Mouse (Mus musculus): Measurements from ENCODE around the gene Sash1. TPM values are rescaled to one million over a fixed set of nuclear protein-coding genes. Genes with fewer than 3 reads are reported as not detected.
A peak's percentile ranks its signal among the peaks of the same experiment; 100 is the strongest.

Gene Sash1
- polyA plus RNA-seq, 1 experiment from 2014 or later: 1.3 TPM

DNA sequence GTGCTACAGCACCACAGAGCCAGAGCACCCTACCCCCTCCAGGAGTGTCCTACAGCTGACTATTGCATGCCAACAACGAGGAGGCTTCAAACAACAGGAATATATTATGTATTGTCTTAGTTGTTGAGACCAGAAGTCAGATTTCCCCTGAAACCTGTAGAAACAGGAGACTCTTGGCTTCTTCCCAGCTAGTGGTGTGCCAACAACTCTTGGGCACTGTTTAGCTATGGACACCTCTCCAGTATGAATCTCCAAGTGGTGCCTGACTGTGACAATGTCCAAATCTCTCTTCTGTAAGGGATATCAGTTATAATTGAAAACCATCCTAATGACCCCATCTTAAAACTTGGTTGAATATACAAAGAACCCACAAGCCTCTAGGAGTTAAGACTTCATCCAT, 13.9 kb downstream of the Sash1 start:
- Histone ChIP-seq H3K4me2 (ENCODE audit: low read length) (no peak overlapping the region), H3K27ac (ENCODE audit: low read length) (no peak overlapping the region), H3K36me3 (ENCODE audit: control insufficient read depth, insufficient read depth) (no peaks in the 10 kb centered on the region), H3K27me3 (replicated peaks; ENCODE audit: control insufficient read depth, insufficient read depth, low read length) (no peaks in the 10 kb centered on the region), H3K9ac (replicated peaks; ENCODE audit: low read depth, low read length) (no peak overlapping the region), H3K4me3 (replicated peaks; ENCODE audit: low read length) (no peak overlapping the region), H3K9me3 (ENCODE audit: control insufficient read depth, low read length) (no peaks in the 10 kb centered on the region), H3K4me1 (replicated peaks; ENCODE audit: control insufficient read depth, insufficient read depth, low read length) (no peaks in the 10 kb centered on the region)
- WGBS: 68% methylated on average over 1 of the region's 1 CpGs
- no peak for ATAC-seq

DNA sequence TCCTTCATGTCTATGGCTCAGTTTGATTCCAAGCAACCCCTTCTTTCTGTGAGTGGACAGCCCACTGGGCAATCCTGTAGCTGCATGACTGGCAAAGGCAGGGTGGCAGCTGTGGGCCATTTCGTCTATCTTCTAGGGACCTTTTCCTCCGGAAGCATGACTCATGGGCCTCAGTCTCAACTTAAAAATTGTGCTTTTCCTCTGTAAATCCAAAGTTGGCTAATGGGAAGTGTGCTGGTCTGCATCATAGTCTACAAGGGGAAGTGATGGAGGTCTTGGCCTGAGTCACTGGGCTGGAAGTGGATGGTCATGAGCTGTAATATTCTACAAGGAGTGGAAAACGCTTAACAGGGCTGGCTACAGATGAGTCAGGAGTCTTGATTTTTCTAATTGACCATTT, 15.5 kb downstream of the Sash1 start:
- no peak for ATAC-seq
- no peaks in the 10 kb centered on the region for H3K9me3 ChIP-seq (ENCODE audit: control insufficient read depth, low read length)
- H3K27ac ChIP-seq (ENCODE audit: low read length): no peak overlapping the region
- H3K36me3 ChIP-seq (ENCODE audit: control insufficient read depth, insufficient read depth): no peaks in the 10 kb centered on the region
- H3K4me1 ChIP-seq (replicated peaks; ENCODE audit: control insufficient read depth, insufficient read depth, low read length): no peaks in the 10 kb centered on the region
- H3K27me3 ChIP-seq (replicated peaks; ENCODE audit: control insufficient read depth, insufficient read depth, low read length): no peaks in the 10 kb centered on the region
- no peak overlapping the region for H3K9ac ChIP-seq (replicated peaks; ENCODE audit: low read depth, low read length)
- H3K4me2 ChIP-seq (ENCODE audit: low read length): no peak overlapping the region
- 98% methylated on average over 3 of the region's 3 CpGs for WGBS
- no peak overlapping the region for H3K4me3 ChIP-seq (replicated peaks; ENCODE audit: low read length)

DNA sequence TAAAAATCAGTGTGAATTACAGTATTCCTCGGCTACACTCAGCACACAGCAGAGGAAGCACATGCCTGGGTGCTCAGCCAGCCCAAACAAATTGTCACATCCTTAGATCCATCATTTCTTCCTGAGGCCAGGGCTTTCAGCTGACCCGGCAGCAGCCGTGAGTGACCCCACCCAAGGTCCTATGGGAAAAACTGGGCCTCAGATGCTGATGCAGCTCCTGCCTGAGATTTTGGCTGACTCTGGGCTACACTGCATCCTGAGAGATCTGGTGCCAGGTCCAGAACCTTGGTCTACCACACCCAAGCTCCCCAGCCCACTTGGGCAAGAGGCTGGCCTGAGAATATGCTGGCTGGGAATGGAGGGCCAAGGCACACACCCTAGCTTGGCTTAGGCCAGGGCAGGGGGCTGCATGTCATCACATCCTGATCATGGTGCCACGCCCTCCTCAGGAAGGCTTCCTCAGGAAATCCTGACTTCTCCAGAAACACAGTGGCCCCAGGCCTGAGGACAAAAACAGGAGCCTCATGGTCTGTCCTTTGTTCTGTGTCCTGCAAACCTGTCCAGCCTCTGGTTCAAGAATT, 19.7 kb downstream of the Sash1 start:
- H3K36me3 ChIP-seq (ENCODE audit: control insufficient read depth, insufficient read depth): no peaks in the 10 kb centered on the region
- no peak overlapping the region for H3K9ac ChIP-seq (replicated peaks; ENCODE audit: low read depth, low read length)
- H3K27me3 ChIP-seq (replicated peaks; ENCODE audit: control insufficient read depth, insufficient read depth, low read length): no peaks in the 10 kb centered on the region
- no peak for ATAC-seq
- no peak overlapping the region for H3K4me2 ChIP-seq (ENCODE audit: low read length)
- H3K27ac ChIP-seq (ENCODE audit: low read length): no peak overlapping the region
- no peak overlapping the region for H3K4me3 ChIP-seq (replicated peaks; ENCODE audit: low read length)
- H3K9me3 ChIP-seq (ENCODE audit: control insufficient read depth, low read length): no peaks in the 10 kb centered on the region
- WGBS: 86% methylated on average over 4 of the region's 4 CpGs
- no peaks in the 10 kb centered on the region for H3K4me1 ChIP-seq (replicated peaks; ENCODE audit: control insufficient read depth, insufficient read depth, low read length)

DNA sequence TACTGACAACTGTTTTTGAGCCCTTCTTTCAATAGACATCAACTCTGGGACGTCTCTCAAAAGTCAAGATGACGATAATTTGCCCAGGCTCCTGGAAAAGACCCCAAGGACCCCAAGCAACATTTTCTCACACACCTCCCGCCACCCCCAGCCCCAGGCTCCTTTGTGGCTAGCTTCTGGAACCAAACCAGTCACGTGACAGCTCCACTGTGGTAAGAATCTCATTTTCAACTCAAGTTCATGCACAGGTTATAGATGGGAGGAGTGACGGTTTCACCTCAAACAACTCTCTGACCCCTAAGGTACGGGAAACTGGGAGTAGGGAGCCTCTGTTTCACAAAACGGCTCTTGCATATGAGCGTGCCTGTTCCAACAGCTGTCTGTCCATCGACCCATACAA, 25.2 kb downstream of the Sash1 start:
- Histone ChIP-seq H3K4me2 (ENCODE audit: low read length) (no peak overlapping the region), H3K4me3 (replicated peaks; ENCODE audit: low read length) (no peak overlapping the region), H3K27me3 (replicated peaks; ENCODE audit: control insufficient read depth, insufficient read depth, low read length) (no peaks in the 10 kb centered on the region), H3K27ac (ENCODE audit: low read length) (no peak overlapping the region), H3K4me1 (replicated peaks; ENCODE audit: control insufficient read depth, insufficient read depth, low read length) (no peaks in the 10 kb centered on the region), H3K36me3 (ENCODE audit: control insufficient read depth, insufficient read depth) (no peaks in the 10 kb centered on the region), H3K9ac (replicated peaks; ENCODE audit: low read depth, low read length) (no peak overlapping the region), H3K9me3 (ENCODE audit: control insufficient read depth, low read length) (no peaks in the 10 kb centered on the region)
- WGBS: 88% methylated on average over 9 of the region's 9 CpGs
- ATAC-seq: no peak

DNA sequence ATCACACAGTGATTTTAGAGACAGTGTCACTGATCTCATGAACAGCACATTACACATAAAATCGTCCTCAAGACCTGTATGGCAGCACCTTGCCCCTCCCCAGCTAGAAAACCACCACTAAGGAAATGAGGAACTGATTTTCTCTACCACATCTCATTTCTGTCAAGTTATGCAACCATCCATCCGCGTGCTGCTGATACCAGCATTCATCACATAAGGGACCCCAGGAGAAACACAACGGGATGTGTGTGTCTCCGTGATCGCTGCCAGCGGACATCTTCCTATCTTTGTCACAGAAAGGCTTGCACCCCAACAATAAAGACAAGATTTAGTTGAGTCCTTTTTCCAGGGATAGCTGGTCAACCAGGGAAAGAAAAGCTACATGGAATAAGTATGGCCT, 27.2 kb downstream of the Sash1 start:
- H3K9me3 ChIP-seq (ENCODE audit: control insufficient read depth, low read length): no peaks in the 10 kb centered on the region
- H3K4me3 ChIP-seq (replicated peaks; ENCODE audit: low read length): no peak overlapping the region
- 93% methylated on average over 7 of the region's 7 CpGs for WGBS
- no peaks in the 10 kb centered on the region for H3K4me1 ChIP-seq (replicated peaks; ENCODE audit: control insufficient read depth, insufficient read depth, low read length)
- no peak overlapping the region for H3K27ac ChIP-seq (ENCODE audit: low read length)
- H3K36me3 ChIP-seq (ENCODE audit: control insufficient read depth, insufficient read depth): no peaks in the 10 kb centered on the region
- H3K9ac ChIP-seq (replicated peaks; ENCODE audit: low read depth, low read length): no peak overlapping the region
- no peak overlapping the region for H3K4me2 ChIP-seq (ENCODE audit: low read length)
- no peaks in the 10 kb centered on the region for H3K27me3 ChIP-seq (replicated peaks; ENCODE audit: control insufficient read depth, insufficient read depth, low read length)
- no peak for ATAC-seq

DNA sequence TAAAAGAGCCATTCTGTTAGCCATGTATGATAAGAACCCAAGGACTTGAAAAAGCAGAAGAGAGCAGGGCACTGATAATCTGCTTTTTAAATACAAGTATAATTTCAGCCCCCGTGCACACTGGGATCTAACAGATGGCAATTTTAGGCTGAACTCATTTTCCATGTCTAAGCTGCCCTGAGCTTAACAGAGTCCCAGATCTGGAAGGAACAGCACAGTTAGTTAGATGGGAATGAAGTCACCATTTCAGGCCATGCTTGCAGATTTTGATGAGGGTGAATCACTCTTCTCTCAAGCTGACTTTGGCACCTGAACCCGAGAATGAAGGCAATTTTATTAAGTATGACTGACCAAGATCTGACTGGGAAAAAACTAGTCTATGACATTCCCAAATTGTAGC, 28.9 kb downstream of the Sash1 start:
- no peak for ATAC-seq
- H3K4me3 ChIP-seq (replicated peaks; ENCODE audit: low read length): no peak overlapping the region
- H3K9me3 ChIP-seq (ENCODE audit: control insufficient read depth, low read length): no peaks in the 10 kb centered on the region
- WGBS: 81% methylated on average over 2 of the region's 2 CpGs
- no peak overlapping the region for H3K27ac ChIP-seq (ENCODE audit: low read length)
- no peak overlapping the region for H3K4me2 ChIP-seq (ENCODE audit: low read length)
- no peaks in the 10 kb centered on the region for H3K36me3 ChIP-seq (ENCODE audit: control insufficient read depth, insufficient read depth)
- H3K27me3 ChIP-seq (replicated peaks; ENCODE audit: control insufficient read depth, insufficient read depth, low read length): no peaks in the 10 kb centered on the region
- H3K4me1 ChIP-seq (replicated peaks; ENCODE audit: control insufficient read depth, insufficient read depth, low read length): 0 out of 2 replicates have a peak, but pooled peaks cover 2% of the 10 kb centered on the region
- no peak overlapping the region for H3K9ac ChIP-seq (replicated peaks; ENCODE audit: low read depth, low read length)

DNA sequence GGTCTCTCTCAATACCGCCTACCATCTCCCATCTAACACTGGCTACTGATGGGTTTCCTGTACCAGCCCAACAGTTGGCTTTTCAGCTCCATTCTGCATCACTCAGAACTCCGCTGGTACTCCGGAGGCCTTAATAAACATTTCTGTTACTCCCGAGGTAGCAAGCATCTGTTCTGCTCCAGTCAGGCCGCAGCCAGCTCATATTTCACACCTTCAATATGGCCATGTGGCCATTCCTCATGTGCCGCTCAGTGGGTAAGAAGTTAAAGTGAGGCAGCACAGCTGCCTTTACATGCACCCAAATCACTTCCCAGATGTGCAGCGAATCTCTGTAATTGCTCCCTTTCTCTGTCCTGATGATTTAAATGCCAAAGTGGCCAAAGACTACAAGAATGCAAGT, 32.5 kb downstream of the Sash1 start:
- 67% methylated on average over 7 of the region's 7 CpGs for WGBS
- no peak for ATAC-seq
- H3K9ac ChIP-seq (replicated peaks; ENCODE audit: low read depth, low read length): no peak overlapping the region

GRCm38 (mm10) chr10:8851625-8852024, 34.2 kb downstream of the Sash1 start:
- 91% methylated on average over 10 of the region's 10 CpGs for WGBS
- Histone ChIP-seq H3K27me3 (replicated peaks; ENCODE audit: control insufficient read depth, insufficient read depth, low read length) (no peaks in the 10 kb centered on the region), H3K4me2 (ENCODE audit: low read length) (no peak overlapping the region), H3K36me3 (ENCODE audit: control insufficient read depth, insufficient read depth) (no peaks in the 10 kb centered on the region), H3K27ac (ENCODE audit: low read length) (no peak overlapping the region), H3K9me3 (ENCODE audit: control insufficient read depth, low read length) (no peaks in the 10 kb centered on the region), H3K9ac (replicated peaks; ENCODE audit: low read depth, low read length) (no peak overlapping the region), H3K4me1 (replicated peaks; ENCODE audit: control insufficient read depth, insufficient read depth, low read length) (peaks cover 11% of the 10 kb centered on the region), H3K4me3 (replicated peaks; ENCODE audit: low read length) (no peak overlapping the region)
- no peak for ATAC-seq

More for the DNA sequence above, 32.5 kb downstream of the Sash1 start:
- H3K4me3 ChIP-seq (replicated peaks; ENCODE audit: low read length): no peak overlapping the region
- H3K4me2 ChIP-seq (ENCODE audit: low read length): no peak overlapping the region
- no peak overlapping the region for H3K27ac ChIP-seq (ENCODE audit: low read length)
- no peaks in the 10 kb centered on the region for H3K27me3 ChIP-seq (replicated peaks; ENCODE audit: control insufficient read depth, insufficient read depth, low read length)
- H3K36me3 ChIP-seq (ENCODE audit: control insufficient read depth, insufficient read depth): no peaks in the 10 kb centered on the region
- H3K4me1 ChIP-seq (replicated peaks; ENCODE audit: control insufficient read depth, insufficient read depth, low read length): peaks cover 5% of the 10 kb centered on the region
- H3K9me3 ChIP-seq (ENCODE audit: control insufficient read depth, low read length): no peaks in the 10 kb centered on the region

- Histone ChIP-seq H3K4me3 (replicated peaks; ENCODE audit: low read length) (no peak overlapping the region), H3K9ac (replicated peaks; ENCODE audit: low read depth, low read length) (no peak overlapping the region), H3K27me3 (replicated peaks; ENCODE audit: control insufficient read depth, insufficient read depth, low read length) (no peaks in the 10 kb centered on the region), H3K9me3 (ENCODE audit: control insufficient read depth, low read length) (no peaks in the 10 kb centered on the region), H3K27ac (ENCODE audit: low read length) (no peak overlapping the region), H3K36me3 (ENCODE audit: control insufficient read depth, insufficient read depth) (no peaks in the 10 kb centered on the region), H3K4me2 (ENCODE audit: low read length) (no peak overlapping the region), H3K4me1 (replicated peaks; ENCODE audit: control insufficient read depth, insufficient read depth, low read length) (peaks cover 9% of the 10 kb centered on the region)
- WGBS: 52% methylated on average over 4 of the region's 4 CpGs
- 0 out of 2 replicates have a peak, but pooled peaks have one; percentile 18 for ATAC-seq
Measured at GRCm38 (mm10) chr10:8847974-8848373, 37.9 kb downstream of the Sash1 start.

GRCm38 (mm10) chr10:8846258-8846657, 39.6 kb downstream of the Sash1 start:
- Histone ChIP-seq H3K36me3 (ENCODE audit: control insufficient read depth, insufficient read depth) (no peaks in the 10 kb centered on the region), H3K4me1 (replicated peaks; ENCODE audit: control insufficient read depth, insufficient read depth, low read length) (peaks cover 7% of the 10 kb centered on the region), H3K4me2 (ENCODE audit: low read length) (no peak overlapping the region), H3K9ac (replicated peaks; ENCODE audit: low read depth, low read length) (no peak overlapping the region), H3K27ac (ENCODE audit: low read length) (no peak overlapping the region), H3K4me3 (replicated peaks; ENCODE audit: low read length) (no peak overlapping the region), H3K9me3 (ENCODE audit: control insufficient read depth, low read length) (no peaks in the 10 kb centered on the region), H3K27me3 (replicated peaks; ENCODE audit: control insufficient read depth, insufficient read depth, low read length) (no peaks in the 10 kb centered on the region)
- no peak for ATAC-seq
- 84% methylated on average over 10 of the region's 10 CpGs for WGBS

All from forebrain, embryonic 16.5 days (tissue).